8 mouse cellular contexts compared by ENCODE assay signal in genomic region chr9:21037481-21037891, GRCm38 (mm10). TPM values are rescaled to one million over a fixed set of nuclear protein-coding genes. Genes with fewer than 3 reads are reported as not detected.
A peak's percentile ranks its signal among the peaks of the same experiment; 100 is the strongest.
DNase-seq lines count a peak whose midpoint lies in the region; ATAC-seq lines count a peak whose summit lies in the region.

No protein-coding gene starts in this region.

- H3K27ac ChIP-seq in intestine, embryonic 14.5 days (ENCODE audit: low read depth): no peak overlapping the region
- H3K27ac ChIP-seq in liver, embryonic 13.5 days: no peak overlapping the region
- H3K27ac ChIP-seq in stomach, embryonic 14.5 days (ENCODE audit: low read length): no peak overlapping the region

- peak overlapping the region; percentile 85 for H3K4me3 ChIP-seq in megakaryocyte, embryonic 14.5 days (replicated peaks)
- peak overlapping the region; percentile 36 for H3K4me3 ChIP-seq in intestine, embryonic 14.5 days (ENCODE audit: low read depth, low read length)
- peak overlapping the region; percentile 38 for H3K4me3 ChIP-seq in liver, embryonic 13.5 days (replicated peaks)
- H3K4me3 ChIP-seq in stomach, embryonic 14.5 days (ENCODE audit: low read depth, low read length): peak overlapping the region; percentile 30

- H3K9me3 ChIP-seq in megakaryocyte, embryonic 14.5 days: peaks cover 23% of the 10 kb centered on the region
- no peaks in the 10 kb centered on the region for H3K9me3 ChIP-seq in intestine, embryonic 14.5 days (ENCODE audit: control insufficient read depth, low read length)
- H3K9me3 ChIP-seq in liver, embryonic 13.5 days (replicated peaks): no peaks in the 10 kb centered on the region
- no peaks in the 10 kb centered on the region for H3K9me3 ChIP-seq in stomach, embryonic 14.5 days (ENCODE audit: control insufficient read depth, low read depth, low read length)

- peaks cover 78% of the 10 kb centered on the region for H3K27me3 ChIP-seq in megakaryocyte, embryonic 14.5 days (replicated peaks)
- peaks cover 71% of the 10 kb centered on the region for H3K27me3 ChIP-seq in intestine, embryonic 14.5 days (replicated peaks; ENCODE audit: control insufficient read depth, insufficient read depth, low read length)
- peaks cover 70% of the 10 kb centered on the region for H3K27me3 ChIP-seq in liver, embryonic 13.5 days
- peaks cover 55% of the 10 kb centered on the region for H3K27me3 ChIP-seq in stomach, embryonic 14.5 days (ENCODE audit: control insufficient read depth, insufficient read depth, low read length)

- H3K4me1 ChIP-seq in megakaryocyte, embryonic 14.5 days: peaks cover 74% of the 10 kb centered on the region
- peaks cover 26% of the 10 kb centered on the region for H3K4me1 ChIP-seq in intestine, embryonic 14.5 days (replicated peaks; ENCODE audit: control insufficient read depth, insufficient read depth, low read length)
- peaks cover 80% of the 10 kb centered on the region for H3K4me1 ChIP-seq in liver, embryonic 13.5 days (replicated peaks)
- H3K4me1 ChIP-seq in stomach, embryonic 14.5 days (ENCODE audit: control insufficient read depth, insufficient read depth, low read length): peaks cover 22% of the 10 kb centered on the region

- H3K4me2 ChIP-seq in intestine, embryonic 14.5 days (ENCODE audit: low read length): peak overlapping the region; percentile 53
- peak overlapping the region; percentile 55 for H3K4me2 ChIP-seq in liver, embryonic 13.5 days
- peak overlapping the region; percentile 52 for H3K4me2 ChIP-seq in stomach, embryonic 14.5 days (replicated peaks; ENCODE audit: low read depth, low read length)

- ATAC-seq in megakaryocyte, adult 5-6 weeks (ENCODE audit: poor library complexity, severe bottlenecking): no peak
- ATAC-seq in intestine, embryonic 14.5 days (replicated peaks; ENCODE audit: low FRiP score, low TSS enrichment, low read depth): no peak
- no peak for ATAC-seq in liver, embryonic 13.5 days (ENCODE audit: low read depth)
- ATAC-seq in stomach, embryonic 14.5 days (ENCODE audit: insufficient number of reproducible peaks, insufficient read depth, low FRiP score, low read depth): no peak

- no peaks in the 10 kb centered on the region for H3K36me3 ChIP-seq in megakaryocyte, embryonic 14.5 days (replicated peaks; ENCODE audit: low read length)
- no peaks in the 10 kb centered on the region for H3K36me3 ChIP-seq in intestine, embryonic 14.5 days (ENCODE audit: control insufficient read depth, insufficient read depth, low read length)
- H3K36me3 ChIP-seq in liver, embryonic 13.5 days: no peaks in the 10 kb centered on the region
- H3K36me3 ChIP-seq in stomach, embryonic 14.5 days (ENCODE audit: control insufficient read depth, insufficient read depth, low read length): no peaks in the 10 kb centered on the region

- WGBS in intestine, embryonic 14.5 days: 4% methylated on average over 31 of the region's 31 CpGs
- WGBS in liver, embryonic 13.5 days (ENCODE audit: insufficient replicate concordance): 5% methylated on average over 31 of the region's 31 CpGs
- WGBS in stomach, embryonic 14.5 days: 2% methylated on average over 31 of the region's 31 CpGs

- peak; percentile 59 for DNase-seq in adrenal gland, postnatal 10 days
- no peak for DNase-seq in adrenal gland, postnatal 25 days
- peak; percentile 62 for DNase-seq in intestine, embryonic 14.5 days (ENCODE audit: low spot score)
- DNase-seq in liver, embryonic 13.5 days: no peak
- no peak for DNase-seq in urinary bladder, postnatal 36 days (ENCODE audit: low spot score in 2 of 2)

- H3K9ac ChIP-seq in intestine, embryonic 14.5 days (ENCODE audit: low read length): peak overlapping the region; percentile 22; the same call in 1 of the 2 replicates
- H3K9ac ChIP-seq in liver, embryonic 13.5 days: 0 out of 2 replicates have a peak overlapping the region, but pooled peaks have one; percentile 17
- no peak overlapping the region for H3K9ac ChIP-seq in stomach, embryonic 14.5 days (replicated peaks; ENCODE audit: low read depth, low read length)

RNA-seq across cellular contexts. Expression of gene Icam5, which starts 5.6 kb away (rescaled TPM):
- under 1 TPM; 0.51 to 0.67 TPM for total RNA-seq in adrenal gland, postnatal 10 days (2021)
- 0.43 and 0.49 TPM in 2 replicates for total RNA-seq in adrenal gland, postnatal 25 days (2021)
- polyA plus RNA-seq in megakaryocyte, embryonic 14.5 days (2012; ENCODE audit: insufficient read depth, low replicate concordance): 3.0 and 9.9 TPM in 2 replicates
- total RNA-seq in megakaryocyte, adult 5-6 weeks (2015): not detected in 2 replicates
- total RNA-seq in megakaryocyte, adult 5-6 weeks (2017): not detected in 2 replicates
- polyA plus RNA-seq in intestine, embryonic 14.5 days (2014; fragmentation: Nextera tagmentation; extraction: Ambion mirVana): 0.12 TPM in 2 replicates
- polyA plus RNA-seq in liver, embryonic 13.5 days (2015; fragmentation: Nextera tagmentation; extraction: Ambion mirVana): 0.21 and 0.29 TPM in 2 replicates
- 0.18 TPM in 1 of 2 replicates, not detected in the other for polyA plus RNA-seq in stomach, embryonic 14.5 days (2014; fragmentation: Nextera tagmentation; extraction: Ambion mirVana)

RNA-seq across cellular contexts. Expression of gene Icam4, which starts 8.3 kb away (rescaled TPM):
- total RNA-seq in adrenal gland, postnatal 10 days (2021): 1 to 10 TPM; 2.3 to 3.2 TPM
- 1.6 and 1.9 TPM in 2 replicates for total RNA-seq in adrenal gland, postnatal 25 days (2021)
- 5.3 and 7.9 TPM in 2 replicates for polyA plus RNA-seq in megakaryocyte, embryonic 14.5 days (2012; ENCODE audit: insufficient read depth, low replicate concordance)
- 0.91 and 1.1 TPM in 2 replicates for total RNA-seq in megakaryocyte, adult 5-6 weeks (2015)
- total RNA-seq in megakaryocyte, adult 5-6 weeks (2017): 0.44 and 2.4 TPM in 2 replicates
- 0.96 TPM in 1 of 2 replicates, not detected in the other for polyA plus RNA-seq in intestine, embryonic 14.5 days (2014; fragmentation: Nextera tagmentation; extraction: Ambion mirVana)
- 244 and 254 TPM in 2 replicates for polyA plus RNA-seq in liver, embryonic 13.5 days (2015; fragmentation: Nextera tagmentation; extraction: Ambion mirVana)
- 0.84 and 1.0 TPM in 2 replicates for polyA plus RNA-seq in stomach, embryonic 14.5 days (2014; fragmentation: Nextera tagmentation; extraction: Ambion mirVana)

RNA-seq across cellular contexts. Expression of gene Icam1, which starts 21.7 kb away (rescaled TPM):
- 10 to 100 TPM; 10.8 to 12.4 TPM for total RNA-seq in adrenal gland, postnatal 10 days (2021)
- total RNA-seq in adrenal gland, postnatal 25 days (2021): 6.5 and 8.9 TPM in 2 replicates
- polyA plus RNA-seq in megakaryocyte, embryonic 14.5 days (2012; ENCODE audit: insufficient read depth, low replicate concordance): 8.8 and 10.8 TPM in 2 replicates
- total RNA-seq in megakaryocyte, adult 5-6 weeks (2015): 9.6 and 15.3 TPM in 2 replicates
- 19.5 and 20.5 TPM in 2 replicates for total RNA-seq in megakaryocyte, adult 5-6 weeks (2017)
- 11.4 and 11.8 TPM in 2 replicates for polyA plus RNA-seq in intestine, embryonic 14.5 days (2014; fragmentation: Nextera tagmentation; extraction: Ambion mirVana)
- polyA plus RNA-seq in liver, embryonic 13.5 days (2015; fragmentation: Nextera tagmentation; extraction: Ambion mirVana): 9.6 and 9.7 TPM in 2 replicates
- polyA plus RNA-seq in stomach, embryonic 14.5 days (2014; fragmentation: Nextera tagmentation; extraction: Ambion mirVana): 10.6 and 12.5 TPM in 2 replicates

RNA-seq across cellular contexts. Expression of gene Zglp1, which starts 29.4 kb away (rescaled TPM):
- not detected for total RNA-seq in adrenal gland, postnatal 10 days (2021)
- not detected in 2 replicates for total RNA-seq in adrenal gland, postnatal 25 days (2021)
- 3.6 TPM in 1 of 2 replicates, not detected in the other for polyA plus RNA-seq in megakaryocyte, embryonic 14.5 days (2012; ENCODE audit: insufficient read depth, low replicate concordance)
- 1.2 TPM in 1 of 2 replicates, not detected in the other for total RNA-seq in megakaryocyte, adult 5-6 weeks (2015)
- total RNA-seq in megakaryocyte, adult 5-6 weeks (2017): not detected in 2 replicates
- 1.3 TPM in 1 of 2 replicates, not detected in the other for polyA plus RNA-seq in intestine, embryonic 14.5 days (2014; fragmentation: Nextera tagmentation; extraction: Ambion mirVana)
- polyA plus RNA-seq in liver, embryonic 13.5 days (2015; fragmentation: Nextera tagmentation; extraction: Ambion mirVana): 0.38 TPM in 1 of 2 replicates, not detected in the other
- polyA plus RNA-seq in stomach, embryonic 14.5 days (2014; fragmentation: Nextera tagmentation; extraction: Ambion mirVana): 1.8 TPM in 1 of 2 replicates, not detected in the other

RNA-seq across cellular contexts. Expression of gene Mrpl4, which starts 34.9 kb away (rescaled TPM):
- 100 to 1,000 TPM; 121 to 125 TPM for total RNA-seq in adrenal gland, postnatal 10 days (2021)
- 113 and 122 TPM in 2 replicates for total RNA-seq in adrenal gland, postnatal 25 days (2021)
- 62.4 and 63.4 TPM in 2 replicates for polyA plus RNA-seq in megakaryocyte, embryonic 14.5 days (2012; ENCODE audit: insufficient read depth, low replicate concordance)
- total RNA-seq in megakaryocyte, adult 5-6 weeks (2015): 47.3 and 63.6 TPM in 2 replicates
- total RNA-seq in megakaryocyte, adult 5-6 weeks (2017): 44.5 and 50.3 TPM in 2 replicates
- polyA plus RNA-seq in intestine, embryonic 14.5 days (2014; fragmentation: Nextera tagmentation; extraction: Ambion mirVana): 151 and 155 TPM in 2 replicates
- 81.2 and 84.0 TPM in 2 replicates for polyA plus RNA-seq in liver, embryonic 13.5 days (2015; fragmentation: Nextera tagmentation; extraction: Ambion mirVana)
- polyA plus RNA-seq in stomach, embryonic 14.5 days (2014; fragmentation: Nextera tagmentation; extraction: Ambion mirVana): 136 and 150 TPM in 2 replicates

Comparison
In these comparisons a context has a peak if more than half of its experiments do, and no peak if none do; other contexts are left out.
1. DNase-seq: peak in adrenal gland, postnatal 10 days (single experiment) and intestine, embryonic 14.5 days (single experiment); none in adrenal gland, postnatal 25 days (single experiment), liver, embryonic 13.5 days (single experiment) and urinary bladder, postnatal 36 days (0 of 2).
2. H3K4me3 ChIP-seq: peak in every context shown above with its lines; median percentile 85 in megakaryocyte, embryonic 14.5 days; 38 in liver, embryonic 13.5 days; 36 in intestine, embryonic 14.5 days; 30 in stomach, embryonic 14.5 days.
3. RNA of gene Icam4, which starts 8.3 kb away (polyA plus RNA-seq): 244 to 254 TPM in liver, embryonic 13.5 days; 5.3 to 7.9 TPM in megakaryocyte, embryonic 14.5 days, 0.84 to 1.0 TPM in stomach, embryonic 14.5 days and 0.96 TPM in intestine, embryonic 14.5 days; every median in the first group is over 10 times any median in the second.
4. Peak in every context shown above with its lines, with median percentiles within 50 percentile points of each other: H3K4me2 ChIP-seq.